Comparison of ENCODE assay signal across 7 mouse cellular contexts in the genomic region with DNA sequence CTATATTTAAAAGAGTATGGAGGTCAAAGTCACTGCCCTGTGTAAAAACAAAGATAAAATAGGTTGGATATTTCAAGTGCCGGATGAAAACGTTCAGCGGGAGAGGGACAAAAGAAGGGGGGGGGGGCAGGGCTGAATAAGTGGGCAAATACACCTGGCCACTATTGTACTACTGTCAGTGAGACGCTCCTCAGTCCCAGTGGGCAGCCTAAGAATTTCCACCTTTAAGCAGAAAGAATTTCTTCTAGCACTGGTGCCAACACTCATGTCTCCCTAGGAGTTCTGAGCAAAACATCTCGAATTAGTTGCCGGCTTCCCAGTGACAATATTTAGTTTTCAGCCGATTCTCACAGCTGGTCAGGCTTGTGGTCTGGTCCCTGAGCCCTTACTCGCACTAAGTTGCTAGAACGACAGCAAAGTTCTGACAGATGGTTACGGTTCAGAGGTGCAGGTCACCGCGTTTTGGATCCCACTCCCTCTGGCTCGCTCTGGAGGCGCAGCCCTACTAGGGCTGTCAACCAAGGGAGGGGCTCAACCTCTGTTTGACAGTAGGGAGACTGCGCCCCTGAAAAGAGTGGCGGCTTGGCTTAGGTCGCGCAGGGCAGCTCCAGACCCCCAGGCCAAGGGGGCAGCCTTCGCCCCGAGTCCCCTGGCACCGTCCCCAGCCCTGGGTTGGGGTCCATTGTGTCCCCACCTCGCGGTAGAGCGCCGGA. TPM values are rescaled to one million over a fixed set of nuclear protein-coding genes. Genes with fewer than 3 reads are reported as not detected.
DNase-seq lines count a peak whose midpoint lies in the region; ATAC-seq and TF ChIP-seq lines count a peak whose summit lies in the region.

No protein-coding gene starts in this region.

- H3K4me2 ChIP-seq in lung, postnatal 0 days (replicated peaks; ENCODE audit: low read depth, low read length): peak overlapping the region; percentile 93
- peak overlapping the region; percentile 86 for H3K4me2 ChIP-seq in hindbrain, postnatal 0 days (ENCODE audit: low read depth, low read length)
- peak overlapping the region; percentile 72 for H3K4me2 ChIP-seq in midbrain, embryonic 14.5 days (ENCODE audit: low read length)

- peaks cover 9% of the 10 kb centered on the region; the same call in 1 of the 2 replicates for H3K36me3 ChIP-seq in lung, postnatal 0 days (ENCODE audit: insufficient read depth, low read length)
- H3K36me3 ChIP-seq in hindbrain, postnatal 0 days (ENCODE audit: insufficient read depth, low read length): peaks cover 10% of the 10 kb centered on the region
- H3K36me3 ChIP-seq in midbrain, embryonic 14.5 days (ENCODE audit: control insufficient read depth, insufficient read depth, low read length): peaks cover 29% of the 10 kb centered on the region

- DNase-seq in lung, postnatal 0 days (ENCODE audit: low spot score): peak; percentile 56
- no peak for DNase-seq in lung, postnatal 25 days (ENCODE audit: low spot score)
- DNase-seq in embryo, embryonic 11 days: peak; percentile 41
- no peak for DNase-seq in hindbrain, postnatal 0 days (ENCODE audit: low spot score)
- DNase-seq in midbrain, embryonic 14.5 days: no peak
- no peak for DNase-seq in layer of hippocampus, adult 9-11 months
- DNase-seq in ovary, adult 18-20 months (ENCODE audit: low spot score): no peak

- H3K9ac ChIP-seq in lung, postnatal 0 days (replicated peaks; ENCODE audit: low read depth): peak overlapping the region; percentile 96
- peak overlapping the region; percentile 92 for H3K9ac ChIP-seq in hindbrain, postnatal 0 days (replicated peaks; ENCODE audit: low read length)
- H3K9ac ChIP-seq in midbrain, embryonic 14.5 days (replicated peaks; ENCODE audit: low read length): peak overlapping the region; percentile 94

- peak overlapping the region; percentile 90 for H3K27ac ChIP-seq in lung, postnatal 0 days (ENCODE audit: low read length)
- H3K27ac ChIP-seq in hindbrain, postnatal 0 days: peak overlapping the region; percentile 89
- peak overlapping the region; percentile 89 for H3K27ac ChIP-seq in midbrain, embryonic 14.5 days (replicated peaks; ENCODE audit: low read depth, low read length)

- no peaks in the 10 kb centered on the region for H3K27me3 ChIP-seq in lung, postnatal 0 days (replicated peaks; ENCODE audit: insufficient read depth, low read length)
- H3K27me3 ChIP-seq in hindbrain, postnatal 0 days (ENCODE audit: insufficient read depth, low read length): no peaks in the 10 kb centered on the region
- no peaks in the 10 kb centered on the region for H3K27me3 ChIP-seq in midbrain, embryonic 14.5 days (ENCODE audit: control insufficient read depth, insufficient read depth, low read length)

- no peaks in the 10 kb centered on the region; the same call in 1 of the 2 replicates for H3K4me1 ChIP-seq in lung, postnatal 0 days (ENCODE audit: insufficient read depth, low read depth, low read length)
- no peaks in the 10 kb centered on the region for H3K4me1 ChIP-seq in hindbrain, postnatal 0 days (ENCODE audit: insufficient read depth, low read length)
- no peaks in the 10 kb centered on the region; the same call in 1 of the 2 replicates for H3K4me1 ChIP-seq in midbrain, embryonic 14.5 days (ENCODE audit: control insufficient read depth, insufficient read depth, low read length)

- under 1% methylated on average over 23 of the region's 25 CpGs for WGBS in lung, postnatal 0 days
- WGBS in hindbrain, postnatal 0 days: 5% methylated on average over 25 of the region's 25 CpGs
- 7% methylated on average over 25 of the region's 25 CpGs for WGBS in midbrain, embryonic 14.5 days

- H3K9me3 ChIP-seq in lung, postnatal 0 days (ENCODE audit: low read length): no peaks in the 10 kb centered on the region
- H3K9me3 ChIP-seq in hindbrain, postnatal 0 days (ENCODE audit: low read length): no peaks in the 10 kb centered on the region
- no peaks in the 10 kb centered on the region for H3K9me3 ChIP-seq in midbrain, embryonic 14.5 days (ENCODE audit: control insufficient read depth, low read length)

- TF ChIP-seq EP300 in lung, postnatal 0 days (IDR thresholded peaks at IDR 0.05): no peak

- H3K4me3 ChIP-seq in lung, postnatal 0 days (ENCODE audit: low read depth, low read length): peak overlapping the region; percentile 76
- H3K4me3 ChIP-seq in hindbrain, postnatal 0 days (ENCODE audit: low read length): peak overlapping the region; percentile 94
- peak overlapping the region; percentile 91 for H3K4me3 ChIP-seq in midbrain, embryonic 14.5 days (replicated peaks; ENCODE audit: low read depth, low read length)

- TF ChIP-seq CTCF in lung, postnatal 0 days (IDR thresholded peaks at IDR 0.05): no peak
- TF ChIP-seq CTCF in hindbrain, postnatal 0 days (IDR thresholded peaks at IDR 0.05; ENCODE audit: low read depth): no peak

- peak; percentile 67 for ATAC-seq in lung, postnatal 0 days
- ATAC-seq in hindbrain, postnatal 0 days: peak; percentile 88
- peak; percentile 19; the same call in 1 of the 2 replicates for ATAC-seq in midbrain, embryonic 14.5 days (ENCODE audit: low FRiP score, low TSS enrichment)

RNA-seq across cellular contexts. Expression of gene Golga1, which starts 0.5 kb away (rescaled TPM):
- polyA plus RNA-seq in lung, postnatal 0 days (2015; fragmentation: Nextera tagmentation; extraction: Ambion mirVana): 22.2 and 23.2 TPM in 2 replicates
- 12.8 and 17.4 TPM in 2 replicates for total RNA-seq in hindbrain, postnatal 0 days (2014; rRNA removed)
- polyA plus RNA-seq in hindbrain, postnatal 0 days (2015; fragmentation: Nextera tagmentation; extraction: Ambion mirVana): 27.7 and 30.3 TPM in 2 replicates
- polyA plus RNA-seq in midbrain, embryonic 14.5 days (2014; fragmentation: Nextera tagmentation; extraction: Ambion mirVana): 37.2 and 42.6 TPM in 2 replicates

RNA-seq across cellular contexts. Expression of gene Rpl35, which starts 59.4 kb away (rescaled TPM):
- polyA plus RNA-seq in lung, postnatal 0 days (2015; fragmentation: Nextera tagmentation; extraction: Ambion mirVana): 675 and 704 TPM in 2 replicates
- 41.1 and 46.1 TPM in 2 replicates for total RNA-seq in hindbrain, postnatal 0 days (2014; rRNA removed)
- polyA plus RNA-seq in hindbrain, postnatal 0 days (2015; fragmentation: Nextera tagmentation; extraction: Ambion mirVana): 600 and 645 TPM in 2 replicates
- 635 and 731 TPM in 2 replicates for polyA plus RNA-seq in midbrain, embryonic 14.5 days (2014; fragmentation: Nextera tagmentation; extraction: Ambion mirVana)

RNA-seq across cellular contexts. Expression of gene Arpc5l, which starts 59.7 kb away (rescaled TPM):
- polyA plus RNA-seq in lung, postnatal 0 days (2015; fragmentation: Nextera tagmentation; extraction: Ambion mirVana): 91.3 and 93.7 TPM in 2 replicates
- 45.5 and 63.8 TPM in 2 replicates for total RNA-seq in hindbrain, postnatal 0 days (2014; rRNA removed)
- polyA plus RNA-seq in hindbrain, postnatal 0 days (2015; fragmentation: Nextera tagmentation; extraction: Ambion mirVana): 176 and 181 TPM in 2 replicates
- 141 and 144 TPM in 2 replicates for polyA plus RNA-seq in midbrain, embryonic 14.5 days (2014; fragmentation: Nextera tagmentation; extraction: Ambion mirVana)

Comparison
In these comparisons a context has a peak if more than half of its experiments do, and no peak if none do; other contexts are left out.
1. DNase-seq: peak in lung, postnatal 0 days (single experiment) and embryo, embryonic 11 days (single experiment); none in lung, postnatal 25 days (single experiment), hindbrain, postnatal 0 days (single experiment), midbrain, embryonic 14.5 days (single experiment), layer of hippocampus, adult 9-11 months (single experiment) and ovary, adult 18-20 months (single experiment).
2. ATAC-seq: peak in every context shown above with its lines; median percentile 88 in hindbrain, postnatal 0 days; 67 in lung, postnatal 0 days; 19 in midbrain, embryonic 14.5 days.
3. Peak in every context shown above with its lines, with median percentiles within 50 percentile points of each other: H3K27ac ChIP-seq, H3K4me2 ChIP-seq, H3K4me3 ChIP-seq and H3K9ac ChIP-seq.